Mouse (Mus musculus) embryonic fibroblast, embryonic 13.5 days (primary cell): ENCODE measurements around the gene Oscp1.

Experiments used
- CTCF ChIP-seq: IDR thresholded peaks from 2 replicates; pipeline ENCODE4 v1.5.1; 2011; ENCODE audit warnings: mild to moderate bottlenecking, control low read depth, low read length, moderate library complexity, borderline replicate concordance; ENCODE audit not compliant: insufficient read depth
- POLR2A ChIP-seq: IDR thresholded peaks from 2 replicates; pipeline ENCODE4 v1.6.1; 2011; ENCODE audit warnings: low read depth, mild to moderate bottlenecking, control low read depth, low read length, moderate library complexity

GRCm38 (mm10) chr4:126117116-126117515 is 58.8 kb downstream of the Oscp1 start:
- TF ChIP-seq CTCF (no peak), POLR2A (no peak)
